Mouse (Mus musculus): ENCODE measurements around the gene H2-Ob.

- TF ChIP-seq CTCF (IDR thresholded peaks at IDR 0.05; ENCODE audit: extremely low read depth, insufficient read length, insufficient replicate concordance, low read depth, low read length): peak; percentile 91
- peak; percentile 63 for TF ChIP-seq POLR2A (IDR thresholded peaks at IDR 0.05; ENCODE audit: low read depth, low read length)
Observed at GRCm38 (mm10) chr17:34204303-34205010, 34.2 kb upstream of the H2-Ob start.
